Mouse (Mus musculus): ENCODE data around the gene Akap6.

GRCm38 (mm10) chr12:52904046-52904445, 204.9 kb downstream of the Akap6 start:
- TF ChIP-seq ZNF384 (IDR thresholded peaks at IDR 0.05; ENCODE audit: low read depth, low read length) (no peak), ZC3H11A (IDR thresholded peaks at IDR 0.05; ENCODE audit: borderline replicate concordance, low read depth, low read length) (no peak)
